Mouse (Mus musculus) midbrain, embryonic 16.5 days (tissue): Measurements from ENCODE around the gene Wdfy3. TPM values are rescaled to one million over a fixed set of nuclear protein-coding genes. Genes with fewer than 3 reads are reported as not detected.

Experiments
- ATAC-seq: fragments of 200-750 bp; cut with Nextera tagmentation; 2 replicates; pipeline ENCODE4 v1.8.0; 2017; ENCODE audit warnings: moderate TSS enrichment
- H3K27ac ChIP-seq: fragments of 300-500 bp; sonication (generic); 2 replicates; pipeline ENCODE4 v1.5.1; 2014; ENCODE audit warnings: mild to moderate bottlenecking, low read length, mixed read lengths
- H3K27me3 ChIP-seq: fragments of 300-500 bp; sonication (generic); 2 replicates; pipeline ENCODE4 v1.6.1; 2014; ENCODE audit warnings: low read depth, low read length, mixed read lengths; ENCODE audit not compliant: control insufficient read depth, insufficient read depth
- H3K36me3 ChIP-seq: fragments of 300-500 bp; sonication (generic); 2 replicates; pipeline ENCODE4 v1.6.1; 2014; ENCODE audit warnings: mild to moderate bottlenecking, low read length, moderate library complexity, mixed read lengths; ENCODE audit not compliant: control insufficient read depth, insufficient read depth
- H3K4me1 ChIP-seq: fragments of 300-500 bp; sonication (generic); 2 replicates; pipeline ENCODE4 v1.6.1; 2014; ENCODE audit warnings: mild to moderate bottlenecking, low read length, mixed read lengths; ENCODE audit not compliant: control insufficient read depth, insufficient read depth
- H3K4me2 ChIP-seq: fragments of 300-500 bp; sonication (generic); 2 replicates; pipeline ENCODE4 v1.6.1; 2014; ENCODE audit warnings: mild to moderate bottlenecking, low read length, mixed read lengths
- H3K4me3 ChIP-seq: fragments of 300-500 bp; sonication (generic); 2 replicates; pipeline ENCODE4 v1.5.1; 2014; ENCODE audit warnings: low read depth, mild to moderate bottlenecking, low read length, moderate library complexity, mixed read lengths
- H3K9ac ChIP-seq: fragments of 300-500 bp; sonication (generic); 2 replicates; pipeline ENCODE4 v1.6.1; 2014; ENCODE audit warnings: low read depth, low read length, mixed read lengths
- H3K9me3 ChIP-seq: fragments of 300-500 bp; sonication (generic); replicated peaks from 2 replicates; pipeline ENCODE4 v1.6.1; 2014; ENCODE audit warnings: mild to moderate bottlenecking, low read length, mixed read lengths; ENCODE audit not compliant: control insufficient read depth, poor library complexity, severe bottlenecking
- WGBS: fragments of 180-500 bp; shearing (Covaris S2); extraction: QIAGEN DNeasy Blood & Tissue Kit; methylation state at CpG from one replicate; pipeline ENCODE4 v1.1.7; 2014; 5-methylcytosine and 5-hydroxymethylcytosine counted together
- polyA plus RNA-seq: library from polyadenylated mRNA; unstranded; fragments of >200 nt; fragmentation: Nextera tagmentation; extraction: Ambion mirVana; gene quantifications from 2 replicates; pipeline ENCODE4 v1.2.1, GENCODE M21; 2015

Wdfy3 gene
- polyA plus RNA-seq, 1 experiment from 2014 or later = 27.0 TPM

GRCm38 (mm10) chr5:101879914-101880313, 189.8 kb downstream of the Wdfy3 start:
- H3K9me3 ChIP-seq = no peaks in the 10 kb centered on the region
- 94% methylated on average over 4 of the region's 4 CpGs for WGBS
- no peak overlapping the region for H3K27ac ChIP-seq
- H3K4me3 ChIP-seq = no peak overlapping the region
- H3K9ac ChIP-seq = no peak overlapping the region
- H3K27me3 ChIP-seq = no peaks in the 10 kb centered on the region
- no peak for ATAC-seq
- H3K4me2 ChIP-seq = no peak overlapping the region
- H3K4me1 ChIP-seq = no peaks in the 10 kb centered on the region
- H3K36me3 ChIP-seq = peaks cover 35% of the 10 kb centered on the region

- no peaks in the 10 kb centered on the region for H3K4me1 ChIP-seq
- WGBS = 83% methylated on average over 9 of the region's 9 CpGs
- no peak overlapping the region for H3K27ac ChIP-seq
- no peak overlapping the region for H3K9ac ChIP-seq
- ATAC-seq = no peak
- H3K9me3 ChIP-seq = no peaks in the 10 kb centered on the region
- H3K36me3 ChIP-seq = peaks cover 27% of the 10 kb centered on the region
- no peaks in the 10 kb centered on the region for H3K27me3 ChIP-seq
- H3K4me2 ChIP-seq = no peak overlapping the region
- H3K4me3 ChIP-seq = no peak overlapping the region
Measured at GRCm38 (mm10) chr5:101878403-101878802, 191.3 kb downstream of the Wdfy3 start.

GRCm38 (mm10) chr5:101876185-101876584, 193.5 kb downstream of the Wdfy3 start:
- no peak for ATAC-seq
- Histone ChIP-seq H3K9me3 (no peaks in the 10 kb centered on the region), H3K4me1 (no peaks in the 10 kb centered on the region), H3K9ac (no peak overlapping the region), H3K27ac (no peak overlapping the region), H3K4me3 (no peak overlapping the region), H3K27me3 (no peaks in the 10 kb centered on the region), H3K36me3 (peaks cover 32% of the 10 kb centered on the region), H3K4me2 (no peak overlapping the region)
- 89% methylated on average over 4 of the region's 4 CpGs for WGBS

- H3K27ac ChIP-seq = no peak overlapping the region
- 85% methylated on average over 2 of the region's 2 CpGs for WGBS
- no peaks in the 10 kb centered on the region for H3K4me1 ChIP-seq
- H3K36me3 ChIP-seq = peaks cover 58% of the 10 kb centered on the region
- no peaks in the 10 kb centered on the region for H3K9me3 ChIP-seq
- no peak for ATAC-seq
- H3K9ac ChIP-seq = no peak overlapping the region
- H3K4me3 ChIP-seq = no peak overlapping the region
- H3K27me3 ChIP-seq = no peaks in the 10 kb centered on the region
- H3K4me2 ChIP-seq = no peak overlapping the region
Measured at GRCm38 (mm10) chr5:101866722-101867121, 203.0 kb downstream of the Wdfy3 start.

GRCm38 (mm10) chr5:101863946-101864345, 205.8 kb downstream of the Wdfy3 start:
- 95% methylated on average over 6 of the region's 6 CpGs for WGBS
- peaks cover 49% of the 10 kb centered on the region for H3K36me3 ChIP-seq
- ATAC-seq = no peak

GRCm38 (mm10) chr5:101862651-101863050, 207.1 kb downstream of the Wdfy3 start:
- Histone ChIP-seq H3K9me3 (no peaks in the 10 kb centered on the region), H3K36me3 (peaks cover 44% of the 10 kb centered on the region), H3K4me2 (no peak overlapping the region), H3K27ac (no peak overlapping the region), H3K4me1 (no peaks in the 10 kb centered on the region), H3K9ac (no peak overlapping the region), H3K4me3 (no peak overlapping the region), H3K27me3 (no peaks in the 10 kb centered on the region)
- no peak for ATAC-seq
- WGBS = 86% methylated on average over 8 of the region's 8 CpGs

More at GRCm38 (mm10) chr5:101863946-101864345, 205.8 kb downstream of the Wdfy3 start:
- Histone ChIP-seq H3K4me2 (no peak overlapping the region), H3K9me3 (no peaks in the 10 kb centered on the region), H3K4me1 (no peaks in the 10 kb centered on the region), H3K27ac (no peak overlapping the region), H3K4me3 (no peak overlapping the region), H3K9ac (no peak overlapping the region), H3K27me3 (no peaks in the 10 kb centered on the region)

- H3K4me2 ChIP-seq = no peak overlapping the region
- H3K27ac ChIP-seq = no peak overlapping the region
- no peak overlapping the region for H3K4me3 ChIP-seq
- no peaks in the 10 kb centered on the region for H3K27me3 ChIP-seq
- H3K9me3 ChIP-seq = no peaks in the 10 kb centered on the region
- no peaks in the 10 kb centered on the region for H3K4me1 ChIP-seq
- no peak overlapping the region for H3K9ac ChIP-seq
- 83% methylated on average over 18 of the region's 18 CpGs for WGBS
- H3K36me3 ChIP-seq = peaks cover 43% of the 10 kb centered on the region
- peak; percentile 67 for ATAC-seq
Measured at GRCm38 (mm10) chr5:101861786-101862571, 207.7 kb downstream of the Wdfy3 start.

GRCm38 (mm10) chr5:101858891-101859436, 210.8 kb downstream of the Wdfy3 start:
- ATAC-seq = no peak
- Histone ChIP-seq H3K4me1 (no peaks in the 10 kb centered on the region), H3K36me3 (peaks cover 54% of the 10 kb centered on the region), H3K9me3 (no peaks in the 10 kb centered on the region), H3K4me3 (no peak overlapping the region), H3K9ac (no peak overlapping the region), H3K4me2 (no peak overlapping the region), H3K27me3 (no peaks in the 10 kb centered on the region), H3K27ac (no peak overlapping the region)
- WGBS = 89% methylated on average over 10 of the region's 10 CpGs

GRCm38 (mm10) chr5:101855475-101855874, 214.2 kb downstream of the Wdfy3 start:
- no peaks in the 10 kb centered on the region for H3K9me3 ChIP-seq
- no peak for ATAC-seq

More at GRCm38 (mm10) chr5:101855475-101855874, 214.2 kb downstream of the Wdfy3 start:
- Histone ChIP-seq H3K4me1 (no peaks in the 10 kb centered on the region), H3K36me3 (peaks cover 57% of the 10 kb centered on the region), H3K27me3 (no peaks in the 10 kb centered on the region), H3K9ac (no peak overlapping the region), H3K4me2 (no peak overlapping the region), H3K4me3 (no peak overlapping the region), H3K27ac (no peak overlapping the region)
- 97% methylated on average over 16 of the region's 16 CpGs for WGBS
